Comparison of ENCODE assay signal across 8 mouse cellular contexts in the genomic region with DNA sequence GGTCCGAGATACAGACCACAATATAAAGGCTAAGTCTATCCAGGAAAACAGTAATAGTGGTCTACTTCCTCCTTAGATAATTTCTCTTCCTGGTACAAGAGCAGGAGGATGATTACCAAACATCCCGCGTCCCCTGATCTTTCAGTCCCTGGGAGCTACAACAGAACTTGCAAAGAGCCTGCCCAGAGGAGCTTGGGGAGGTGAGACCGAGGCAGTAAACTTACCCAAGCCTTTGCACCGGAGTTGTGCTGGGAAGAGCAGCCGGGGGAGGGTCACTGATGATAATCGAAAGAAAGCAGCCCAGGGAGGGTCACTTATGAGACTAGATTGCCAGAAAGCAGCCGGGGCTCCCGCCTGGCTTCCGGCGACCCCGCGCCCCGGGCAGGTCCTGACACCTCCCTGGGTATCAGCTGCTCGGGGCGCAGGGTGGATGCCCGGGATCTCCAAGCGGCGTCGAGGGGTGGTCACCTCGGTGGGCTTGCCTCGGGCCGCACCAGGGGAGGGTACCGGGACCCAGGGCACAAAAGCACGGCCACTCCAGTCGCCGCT. TPM values are rescaled to one million over a fixed set of nuclear protein-coding genes. Genes with fewer than 3 reads are reported as not detected.
DNase-seq lines count a peak whose midpoint lies in the region; ATAC-seq and TF ChIP-seq lines count a peak whose summit lies in the region.

No protein-coding gene starts in this region.

- H3K9ac ChIP-seq in kidney, postnatal 0 days (ENCODE audit: low read depth, low read length), result peak overlapping the region; percentile 84
- H3K9ac ChIP-seq in hindbrain, embryonic 11.5 days (ENCODE audit: low read depth, low read length), result peak overlapping the region; percentile 87
- H3K9ac ChIP-seq in lung, postnatal 0 days (replicated peaks; ENCODE audit: low read depth), result peak overlapping the region; percentile 77
- H3K9ac ChIP-seq in stomach, embryonic 16.5 days (ENCODE audit: low read length), result peak overlapping the region; percentile 89

- no peak; the same call in 1 of the 2 replicates for ATAC-seq in kidney, postnatal 0 days (replicated peaks; ENCODE audit: low FRiP score, low read depth)
- ATAC-seq in hindbrain, embryonic 11.5 days (ENCODE audit: low FRiP score), result peak; percentile 67
- peak; percentile 2; the same call in 1 of the 2 replicates for ATAC-seq in lung, postnatal 0 days
- ATAC-seq in stomach, embryonic 16.5 days (ENCODE audit: insufficient read depth, low FRiP score), result peak; percentile 2; the same call in 1 of the 2 replicates

- peak; percentile 53 for DNase-seq in kidney, postnatal 0 days (ENCODE audit: low spot score)
- no peak for DNase-seq in kidney, adult 18-20 months
- DNase-seq in c-Kit-positive CD71-positive TER-119-positive erythroid progenitor cells, embryonic 14.5 days (ENCODE audit: low spot score), result peak; percentile 39
- peak; percentile 70 for DNase-seq in hindbrain, embryonic 11.5 days (ENCODE audit: low spot score)
- peak; percentile 48 for DNase-seq in lung, postnatal 0 days (ENCODE audit: low spot score)
- no peak for DNase-seq in cerebellum, adult 8-10 months
- no peak for DNase-seq in adrenal gland, postnatal 10 days

- peak overlapping the region; percentile 87 for H3K27ac ChIP-seq in kidney, postnatal 0 days
- H3K27ac ChIP-seq in hindbrain, embryonic 11.5 days (ENCODE audit: low read depth, low read length), result peak overlapping the region; percentile 83
- H3K27ac ChIP-seq in lung, postnatal 0 days (ENCODE audit: low read length), result peak overlapping the region; percentile 87
- H3K27ac ChIP-seq in stomach, embryonic 16.5 days (ENCODE audit: low read length), result peak overlapping the region; percentile 87

- peak overlapping the region; percentile 82 for H3K4me2 ChIP-seq in kidney, postnatal 0 days (ENCODE audit: low read length)
- peak overlapping the region; percentile 62 for H3K4me2 ChIP-seq in hindbrain, embryonic 11.5 days (replicated peaks; ENCODE audit: low read depth, low read length)
- peak overlapping the region; percentile 88 for H3K4me2 ChIP-seq in lung, postnatal 0 days (replicated peaks; ENCODE audit: low read depth, low read length)
- peak overlapping the region; percentile 48 for H3K4me2 ChIP-seq in stomach, embryonic 16.5 days (ENCODE audit: low read depth, low read length)

- no peaks in the 10 kb centered on the region for H3K4me1 ChIP-seq in kidney, postnatal 0 days (replicated peaks; ENCODE audit: insufficient read depth, low read length)
- no peaks in the 10 kb centered on the region; the same call in 1 of the 2 replicates for H3K4me1 ChIP-seq in hindbrain, embryonic 11.5 days (replicated peaks; ENCODE audit: control insufficient read depth, insufficient read depth, low read length)
- no peaks in the 10 kb centered on the region for H3K4me1 ChIP-seq in lung, postnatal 0 days (ENCODE audit: insufficient read depth, low read depth, low read length)
- H3K4me1 ChIP-seq in stomach, embryonic 16.5 days (ENCODE audit: control insufficient read depth, insufficient read depth, low read length), result 0 out of 2 replicates have a peak, but pooled peaks cover 4% of the 10 kb centered on the region

- peak overlapping the region; percentile 89 for H3K4me3 ChIP-seq in kidney, postnatal 0 days (replicated peaks; ENCODE audit: low read depth, low read length)
- H3K4me3 ChIP-seq in hindbrain, embryonic 11.5 days (ENCODE audit: low read depth, low read length), result peak overlapping the region; percentile 87
- H3K4me3 ChIP-seq in lung, postnatal 0 days (ENCODE audit: low read depth, low read length), result peak overlapping the region; percentile 92
- peak overlapping the region; percentile 91 for H3K4me3 ChIP-seq in stomach, embryonic 16.5 days (replicated peaks; ENCODE audit: low read length)

- TF ChIP-seq EP300 in lung, postnatal 0 days (IDR thresholded peaks at IDR 0.05), result no peak

- H3K27me3 ChIP-seq in kidney, postnatal 0 days (ENCODE audit: insufficient read depth, low read length), result no peaks in the 10 kb centered on the region
- H3K27me3 ChIP-seq in hindbrain, embryonic 11.5 days (ENCODE audit: control insufficient read depth, insufficient read depth, low read length), result no peaks in the 10 kb centered on the region
- no peaks in the 10 kb centered on the region for H3K27me3 ChIP-seq in lung, postnatal 0 days (replicated peaks; ENCODE audit: insufficient read depth, low read length)
- H3K27me3 ChIP-seq in stomach, embryonic 16.5 days (ENCODE audit: control insufficient read depth, insufficient read depth, low read length), result no peaks in the 10 kb centered on the region

- WGBS in kidney, postnatal 0 days, result under 1% methylated on average over 27 of the region's 27 CpGs
- under 1% methylated on average over 25 of the region's 27 CpGs for WGBS in hindbrain, embryonic 11.5 days
- whole genome bisulfite sequencing in lung, postnatal 0 days, result under 1% methylated on average over 25 of the region's 27 CpGs
- whole genome bisulfite sequencing in stomach, embryonic 16.5 days, result under 1% methylated on average over 27 of the region's 27 CpGs

- no peaks in the 10 kb centered on the region for H3K36me3 ChIP-seq in kidney, postnatal 0 days (ENCODE audit: insufficient read depth, low read length)
- no peaks in the 10 kb centered on the region for H3K36me3 ChIP-seq in hindbrain, embryonic 11.5 days (ENCODE audit: control insufficient read depth, insufficient read depth, low read length)
- H3K36me3 ChIP-seq in lung, postnatal 0 days (ENCODE audit: insufficient read depth, low read length), result peaks cover 3% of the 10 kb centered on the region; the same call in 1 of the 2 replicates
- peaks cover 7% of the 10 kb centered on the region for H3K36me3 ChIP-seq in stomach, embryonic 16.5 days (ENCODE audit: control insufficient read depth, insufficient read depth, low read length)

- TF ChIP-seq CTCF in kidney, postnatal 0 days (IDR thresholded peaks at IDR 0.05; ENCODE audit: low read depth), result no peak
- no peak for TF ChIP-seq CTCF in lung, postnatal 0 days (IDR thresholded peaks at IDR 0.05)

- H3K9me3 ChIP-seq in kidney, postnatal 0 days (replicated peaks; ENCODE audit: low read length), result no peaks in the 10 kb centered on the region
- no peaks in the 10 kb centered on the region for H3K9me3 ChIP-seq in hindbrain, embryonic 11.5 days (ENCODE audit: control insufficient read depth, low read length)
- H3K9me3 ChIP-seq in lung, postnatal 0 days (ENCODE audit: low read length), result no peaks in the 10 kb centered on the region
- no peaks in the 10 kb centered on the region for H3K9me3 ChIP-seq in stomach, embryonic 16.5 days (replicated peaks; ENCODE audit: control insufficient read depth, low read length)

RNA-seq across cellular contexts. Expression of a gene that starts 0.5 kb away (rescaled TPM):
- polyA plus RNA-seq in kidney, postnatal 0 days (2015; fragmentation: Nextera tagmentation; extraction: Ambion mirVana), result 14.1 and 16.6 TPM in 2 replicates
- polyA plus RNA-seq in hindbrain, embryonic 11.5 days (2014; fragmentation: Nextera tagmentation; extraction: Ambion mirVana), result 27.4 and 29.4 TPM in 2 replicates
- 14.3 and 14.9 TPM in 2 replicates for polyA plus RNA-seq in lung, postnatal 0 days (2015; fragmentation: Nextera tagmentation; extraction: Ambion mirVana)
- 13.4 and 15.1 TPM in 2 replicates for polyA plus RNA-seq in stomach, embryonic 16.5 days (2015; fragmentation: Nextera tagmentation; extraction: Ambion mirVana)
- total RNA-seq in adrenal gland, postnatal 10 days (2021), result 10 to 100 TPM; 13.5 to 14.7 TPM

RNA-seq across cellular contexts. Expression of a gene that starts 0.7 kb away (rescaled TPM):
- 48.1 and 50.3 TPM in 2 replicates for polyA plus RNA-seq in kidney, postnatal 0 days (2015; fragmentation: Nextera tagmentation; extraction: Ambion mirVana)
- 24.7 and 25.7 TPM in 2 replicates for polyA plus RNA-seq in hindbrain, embryonic 11.5 days (2014; fragmentation: Nextera tagmentation; extraction: Ambion mirVana)
- 31.6 and 34.3 TPM in 2 replicates for polyA plus RNA-seq in lung, postnatal 0 days (2015; fragmentation: Nextera tagmentation; extraction: Ambion mirVana)
- polyA plus RNA-seq in stomach, embryonic 16.5 days (2015; fragmentation: Nextera tagmentation; extraction: Ambion mirVana), result 37.3 and 41.8 TPM in 2 replicates
- total RNA-seq in adrenal gland, postnatal 10 days (2021), result 10 to 100 TPM; 30.4 to 34.5 TPM

RNA-seq across cellular contexts. Expression of a gene that starts 41.8 kb away (rescaled TPM):
- 894 and 974 TPM in 2 replicates for polyA plus RNA-seq in kidney, postnatal 0 days (2015; fragmentation: Nextera tagmentation; extraction: Ambion mirVana)
- polyA plus RNA-seq in hindbrain, embryonic 11.5 days (2014; fragmentation: Nextera tagmentation; extraction: Ambion mirVana), result 426 and 455 TPM in 2 replicates
- polyA plus RNA-seq in lung, postnatal 0 days (2015; fragmentation: Nextera tagmentation; extraction: Ambion mirVana), result 336 and 358 TPM in 2 replicates
- polyA plus RNA-seq in stomach, embryonic 16.5 days (2015; fragmentation: Nextera tagmentation; extraction: Ambion mirVana), result 483 and 485 TPM in 2 replicates
- total RNA-seq in adrenal gland, postnatal 10 days (2021), result 100 to 1,000 TPM; 725 to 758 TPM

Comparison
In these comparisons a context has a peak if more than half of its experiments do, and no peak if none do; other contexts are left out.
1. DNase-seq: peak in kidney, postnatal 0 days (single experiment), c-Kit-positive CD71-positive TER-119-positive erythroid progenitor cells, embryonic 14.5 days (single experiment), hindbrain, embryonic 11.5 days (single experiment) and lung, postnatal 0 days (single experiment); none in kidney, adult 18-20 months (single experiment), cerebellum, adult 8-10 months (single experiment) and adrenal gland, postnatal 10 days (single experiment).
2. Peak in every context shown above with its lines, with median percentiles within 50 percentile points of each other: H3K27ac ChIP-seq, H3K4me2 ChIP-seq, H3K4me3 ChIP-seq and H3K9ac ChIP-seq.